Mouse (Mus musculus): ENCODE results near the gene Nqo2. TPM values are rescaled to one million over a fixed set of nuclear protein-coding genes. Genes with fewer than 3 reads are reported as not detected.

Gene Nqo2
- polyA plus RNA-seq, 1 experiment from 2014 or later = 35.1 TPM

Other genes starting within 250 kb of the Nqo2 start
- not detected in 2 replicates for gene Serpinb6e, start 121.3 kb upstream of the Nqo2 start, polyA plus RNA-seq (2014; fragmentation: Nextera tagmentation; extraction: Ambion mirVana)
- gene Serpinb6c, start 59.0 kb upstream of the Nqo2 start, polyA plus RNA-seq (2014; fragmentation: Nextera tagmentation; extraction: Ambion mirVana) = not detected in 2 replicates
- 11.2 and 11.6 TPM in 2 replicates for gene Ripk1, start 37.7 kb downstream of the Nqo2 start, polyA plus RNA-seq (2014; fragmentation: Nextera tagmentation; extraction: Ambion mirVana)
- 45.0 and 45.6 TPM in 2 replicates for gene Serpinb6a, start 38.1 kb downstream of the Nqo2 start, polyA plus RNA-seq (2014; fragmentation: Nextera tagmentation; extraction: Ambion mirVana)
- gene Bphl, start 72.9 kb downstream of the Nqo2 start, polyA plus RNA-seq (2014; fragmentation: Nextera tagmentation; extraction: Ambion mirVana) = 42.4 and 44.8 TPM in 2 replicates
- gene Tubb2a, start 113.3 kb downstream of the Nqo2 start, polyA plus RNA-seq (2014; fragmentation: Nextera tagmentation; extraction: Ambion mirVana) = 96.2 and 112 TPM in 2 replicates
- gene Tubb2b, start 165.8 kb downstream of the Nqo2 start, polyA plus RNA-seq (2014; fragmentation: Nextera tagmentation; extraction: Ambion mirVana) = 25.2 and 35.0 TPM in 2 replicates
- gene Psmg4, start 198.3 kb downstream of the Nqo2 start, polyA plus RNA-seq (2014; fragmentation: Nextera tagmentation; extraction: Ambion mirVana) = 59.0 and 66.1 TPM in 2 replicates

All from heart, embryonic 11.5 days (tissue).